Mouse (Mus musculus): ENCODE measurements around the gene Rabgef1.
"Not testable (repeated sequence)": the region's sequence is repeated elsewhere in the genome, so short reads cannot be mapped to it uniquely, and the experiment has no call there.

The Rabgef1 gene

DNA sequence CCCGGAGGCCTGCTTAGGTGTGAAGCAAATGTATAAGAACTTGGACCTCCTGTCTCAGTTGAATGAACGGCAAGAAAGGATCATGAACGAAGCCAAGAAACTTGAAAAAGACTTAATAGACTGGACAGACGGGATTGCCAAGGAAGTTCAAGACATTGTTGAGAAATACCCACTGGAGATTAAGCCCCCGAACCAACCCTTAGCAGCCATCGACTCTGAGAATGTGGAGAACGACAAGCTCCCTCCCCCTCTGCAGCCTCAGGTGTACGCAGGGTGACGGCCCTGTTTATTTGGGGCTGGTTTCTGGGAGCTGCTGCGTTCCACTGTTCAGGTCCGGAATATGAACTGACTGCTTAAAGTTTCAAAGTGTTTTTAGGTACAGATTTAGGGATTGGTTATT, 41.4 kb downstream of the Rabgef1 start:
- DNase-seq (ENCODE audit: low spot score in 2 of 2), result no peak

- DNase-seq (ENCODE audit: low spot score in 2 of 2), result no peak
Observed at GRCm38 (mm10) chr5:130216781-130217180, 45.2 kb downstream of the Rabgef1 start, which contains the start of gene Tmem248. TSS of gene Tmem248 (plus strand) at chr5:130217081.

DNA sequence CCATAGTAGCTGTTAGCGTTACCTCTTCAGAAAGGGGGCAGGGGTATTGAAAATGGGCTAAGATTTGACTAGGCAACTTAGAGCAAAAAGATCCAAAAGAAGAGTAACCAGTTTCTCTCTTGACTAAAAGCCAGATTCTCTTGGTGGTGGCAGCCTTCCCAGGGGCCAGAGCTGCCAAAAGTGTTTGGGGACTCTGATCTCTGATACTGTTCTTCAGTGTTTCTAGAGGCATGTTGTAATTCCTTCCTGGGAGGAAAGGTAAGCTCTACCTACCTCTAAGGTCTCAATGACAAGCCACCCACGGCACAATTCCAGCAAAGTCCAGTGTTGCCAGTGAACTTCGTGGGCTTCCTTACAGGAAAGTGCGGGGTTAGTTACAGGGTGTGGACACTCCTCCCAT, 45.8 kb downstream of the Rabgef1 start:
- no peak for DNase-seq (ENCODE audit: low spot score in 2 of 2)

- no peak for DNase-seq (ENCODE audit: low spot score in 2 of 2)
Observed at GRCm38 (mm10) chr5:130218336-130218735, 46.7 kb downstream of the Rabgef1 start.

GRCm38 (mm10) chr5:130221316-130221715, 49.7 kb downstream of the Rabgef1 start:
- no peak for DNase-seq (ENCODE audit: low spot score in 2 of 2)

DNA sequence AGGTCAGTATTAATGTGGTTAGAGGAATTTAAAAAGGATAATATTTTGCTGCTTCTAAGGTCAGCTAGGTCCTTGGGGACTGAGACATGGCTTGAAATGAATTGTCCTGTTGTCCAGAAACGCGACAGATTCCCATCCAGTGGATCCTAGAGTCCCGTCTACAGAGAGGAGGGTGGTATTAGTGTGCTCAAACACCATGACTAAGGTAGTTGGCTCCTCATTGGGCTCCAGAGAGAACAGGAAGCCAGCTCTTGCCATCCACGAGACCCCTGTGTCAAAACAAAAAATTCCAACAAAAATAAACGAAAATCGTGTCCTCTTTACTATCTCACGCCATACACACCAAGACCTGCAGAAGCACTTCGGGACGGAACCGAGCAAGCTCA, 50.2 kb downstream of the Rabgef1 start:
- DNase-seq (ENCODE audit: low spot score in 2 of 2), result no peak

GRCm38 (mm10) chr5:130222146-130223004, 50.8 kb downstream of the Rabgef1 start:
- DNase-seq (ENCODE audit: low spot score in 2 of 2), result peak; percentile 93 to 95

GRCm38 (mm10) chr5:130226790-130227189, 55.2 kb downstream of the Rabgef1 start:
- DNase-seq (ENCODE audit: low spot score in 2 of 2), result no peak

GRCm38 (mm10) chr5:130228120-130228519, 56.5 kb downstream of the Rabgef1 start:
- DNase-seq (ENCODE audit: low spot score in 2 of 2), result no peak

DNA sequence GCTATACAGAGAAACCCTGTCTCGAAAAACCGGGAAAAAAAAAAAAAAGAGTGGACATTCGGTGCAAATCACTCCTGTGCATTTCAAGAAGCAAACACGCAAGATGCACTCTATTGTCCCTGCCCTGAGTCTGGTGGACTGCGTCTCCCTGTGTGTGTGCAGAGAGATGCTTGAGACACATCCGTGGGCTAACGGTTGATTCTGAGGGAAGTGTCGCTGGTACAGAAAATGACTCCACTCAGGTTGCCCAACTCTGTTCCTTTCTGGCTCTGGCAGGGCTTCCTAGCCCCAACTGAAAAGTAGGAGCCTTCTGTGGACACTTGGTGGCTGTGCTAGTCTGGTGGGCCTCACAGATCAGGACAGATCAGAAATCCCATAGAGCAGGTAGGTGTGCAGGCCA, 64.7 kb downstream of the Rabgef1 start:
- no peak for DNase-seq (ENCODE audit: low spot score in 2 of 2)

GRCm38 (mm10) chr5:130239236-130239635, 67.6 kb downstream of the Rabgef1 start:
- no peak for DNase-seq (ENCODE audit: low spot score in 2 of 2)

DNA sequence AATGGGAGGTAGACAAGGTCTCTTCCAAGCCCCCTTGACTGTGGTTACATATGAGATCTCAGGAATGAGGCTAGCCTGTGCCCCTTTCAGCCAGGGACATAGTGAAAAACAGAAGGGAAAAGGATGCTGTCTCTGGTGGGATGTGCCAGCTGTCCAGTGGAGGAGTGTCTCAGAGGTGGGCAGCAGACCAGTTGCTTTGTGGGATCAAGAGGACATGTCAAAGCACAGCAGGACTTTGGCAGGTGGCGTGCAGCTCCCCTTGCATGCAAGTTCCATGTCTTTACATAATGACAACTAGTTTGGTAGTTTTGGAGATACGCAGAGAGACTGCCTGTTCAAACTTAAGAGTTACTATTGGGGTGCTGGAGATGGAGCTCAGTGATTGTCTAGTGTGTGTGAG, 68.3 kb downstream of the Rabgef1 start:
- no peak for DNase-seq (ENCODE audit: low spot score in 2 of 2)

DNA sequence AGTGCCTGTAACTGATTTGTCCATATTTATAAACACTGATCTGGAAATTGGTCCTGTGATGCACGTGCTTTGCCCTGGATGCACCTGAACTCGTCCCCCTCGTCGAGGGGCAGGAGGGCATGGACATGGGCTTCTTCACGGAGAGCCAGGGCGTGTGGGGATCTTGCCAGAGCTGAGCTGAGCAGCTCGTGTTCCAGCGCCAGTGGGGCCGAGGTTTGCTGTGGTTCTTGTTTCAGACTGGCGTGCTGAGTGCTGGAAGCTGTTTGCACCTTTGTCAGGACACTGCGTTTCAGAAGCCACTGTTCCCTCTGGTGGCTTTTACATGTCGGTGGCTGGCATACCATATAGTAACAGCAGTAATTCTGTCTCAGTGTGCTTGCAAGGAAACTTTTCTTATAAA, 69.8 kb downstream of the Rabgef1 start:
- DNase-seq (ENCODE audit: low spot score in 2 of 2), result no peak

DNA sequence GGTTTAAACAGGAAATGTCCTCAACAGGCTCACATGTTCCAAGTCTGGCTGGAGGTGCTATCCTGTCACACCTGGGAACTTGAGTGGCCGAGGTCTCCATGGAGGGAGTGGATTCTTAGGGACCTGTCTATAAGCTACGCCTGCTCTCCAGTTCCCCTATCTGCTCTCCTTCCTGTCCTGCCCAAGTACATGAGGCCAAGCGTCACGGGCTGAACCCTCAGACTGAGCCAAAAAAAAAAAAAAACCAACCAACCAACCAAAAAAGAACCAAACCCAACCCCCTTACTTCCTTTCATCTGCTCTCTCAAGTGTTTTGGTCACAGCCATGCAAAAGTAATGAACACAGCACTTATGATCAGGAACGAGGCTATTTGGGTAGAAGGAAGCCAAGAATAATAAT, 76.2 kb downstream of the Rabgef1 start:
- DNase-seq (ENCODE audit: low spot score in 2 of 2), result no peak

- no peak for DNase-seq (ENCODE audit: low spot score in 2 of 2)
Observed at GRCm38 (mm10) chr5:130254164-130255016, 82.8 kb downstream of the Rabgef1 start.

DNA sequence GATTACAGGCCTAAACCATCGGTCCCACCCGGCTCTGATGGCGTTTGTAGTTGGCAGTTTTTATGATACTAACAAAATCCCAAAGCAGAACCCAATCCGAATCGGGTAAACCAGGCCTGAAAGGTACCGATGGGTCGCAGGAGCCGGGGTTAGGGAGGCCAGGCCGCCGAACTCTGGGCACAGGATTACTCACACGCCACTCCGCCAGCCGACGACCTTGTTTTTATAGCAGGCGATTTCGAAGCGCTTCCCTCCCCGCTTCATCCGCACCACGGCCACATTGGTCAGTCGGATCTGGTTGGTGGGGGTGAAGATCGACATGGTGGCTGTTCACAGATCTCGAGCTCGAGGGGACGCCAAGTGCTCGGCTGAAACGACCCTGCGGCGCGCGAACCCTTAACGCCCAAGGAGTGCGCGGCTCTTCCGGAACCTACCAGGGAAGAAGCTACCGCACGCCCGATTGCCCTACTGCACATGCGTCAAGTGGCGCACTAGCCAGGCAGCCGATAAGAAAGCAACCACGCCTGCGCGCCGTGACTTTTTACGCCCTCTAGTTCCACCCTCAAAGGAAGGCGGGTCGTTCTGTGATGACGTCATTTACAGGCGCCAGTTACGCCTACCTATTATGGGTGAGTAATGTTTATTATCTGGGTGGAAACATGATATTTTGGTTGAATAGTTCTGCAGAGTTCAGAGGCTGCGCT, 83.6 kb downstream of the Rabgef1 start, which contains the start of the genes Sbds and Tyw1:
TSS of gene Sbds (minus strand) at position 514 of the 704 bp plus-strand sequence.
TSS of gene Tyw1 (plus strand) at position 603 of the 704 bp plus-strand sequence.
- peak; percentile 96 to 97 for DNase-seq (ENCODE audit: low spot score in 2 of 2)

- not testable (repeated sequence) for DNase-seq (ENCODE audit: low spot score in 2 of 2)
Observed at GRCm38 (mm10) chr5:130255799-130256525, 84.4 kb downstream of the Rabgef1 start.

DNA sequence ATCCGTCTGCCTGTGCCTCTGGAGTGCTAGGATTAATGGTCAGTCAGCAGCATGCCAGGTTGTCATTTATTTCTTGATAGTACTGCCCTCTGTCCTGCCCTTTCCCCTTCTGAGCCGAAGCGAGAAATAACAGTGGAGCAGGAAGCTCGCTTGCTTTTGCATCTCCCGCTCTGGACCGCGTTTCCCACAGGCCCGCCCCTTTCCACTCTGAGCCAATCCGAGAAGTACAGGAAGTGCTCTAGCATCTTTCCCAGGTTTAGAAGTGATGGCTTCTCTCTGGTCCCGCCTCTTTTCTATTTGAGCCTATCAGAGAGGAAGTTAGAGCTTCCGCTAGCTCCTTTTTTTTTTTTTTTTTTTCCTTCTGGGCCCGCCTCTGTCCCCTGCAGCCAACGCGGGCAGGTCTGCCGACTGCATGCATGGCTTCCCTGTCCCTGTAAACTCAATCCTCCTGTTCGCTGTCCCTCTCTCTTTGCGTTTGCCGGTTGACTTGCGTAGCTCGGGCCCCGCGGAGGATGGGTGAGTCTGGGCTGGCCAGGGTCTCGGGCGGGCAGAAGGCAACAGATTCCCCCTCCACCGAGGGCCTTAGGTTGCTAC, 85.2 kb downstream of the Rabgef1 start:
- peak; percentile 87 to 93 for DNase-seq (ENCODE audit: low spot score in 2 of 2)

GRCm38 (mm10) chr5:130257303-130257702, 85.7 kb downstream of the Rabgef1 start:
- no peak for DNase-seq (ENCODE audit: low spot score in 2 of 2)

DNA sequence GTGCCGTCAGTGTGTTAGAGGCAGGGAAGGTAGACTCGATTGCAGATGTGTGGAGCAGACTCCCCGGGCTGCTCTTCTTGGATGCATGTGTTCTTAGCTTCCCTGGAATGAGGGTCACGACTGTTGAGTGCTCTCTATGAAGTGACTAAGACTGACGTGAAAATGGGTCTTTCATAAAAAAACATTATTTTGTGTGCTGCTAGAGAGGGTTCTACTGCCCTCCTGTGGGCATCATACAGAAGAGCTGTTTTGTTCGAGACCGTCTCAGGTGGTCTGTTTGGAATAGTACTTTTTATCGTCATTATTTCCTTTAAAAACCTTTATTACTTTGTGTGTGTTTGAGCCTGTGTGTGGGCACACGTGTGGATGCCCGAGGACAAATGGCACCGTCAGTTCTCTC, 91.9 kb downstream of the Rabgef1 start:
- DNase-seq (ENCODE audit: low spot score in 2 of 2), result no peak
